38 mouse cellular contexts compared by ENCODE assay signal in genomic region chr6:48979616-48980015, GRCm38 (mm10). TPM values are rescaled to one million over a fixed set of nuclear protein-coding genes. Genes with fewer than 3 reads are reported as not detected.
"Had no signal": no experiment of that assay in that cellular context is flagged by ENCODE, and none has a peak within 500 bp of the region (broad histone marks: within the 10 kb centered on the region; RNA-seq: fewer than 3 reads in every experiment).

No protein-coding gene starts in this region.

- DNase-seq: cerebellum, adult 9-10 months; cerebellum, adult 9-11 months; cerebellum, postnatal 10 days; cerebellum, postnatal 14 days; cerebellum, postnatal 25 days; cerebellum, postnatal 36 days; embryo, embryonic 11 days; forebrain, postnatal 0 days; gastrocnemius, adult 2 months; gastrocnemius, postnatal 10 days; gastrocnemius, postnatal 14 days; gastrocnemius, postnatal 25 days; gastrocnemius, postnatal 36 days; heart, adult 18-20 months; heart, adult 2 months had no signal

RNA-seq across cellular contexts. Expression of gene Doxl2, which starts 4.9 kb away (rescaled TPM):
- total RNA-seq: common myeloid progenitor, adult 5-6 weeks; forebrain, postnatal 0 days; gastrocnemius, adult 18-20 months; gastrocnemius, adult 2 months; gastrocnemius, adult 8-10 months; gastrocnemius, postnatal 10 days; gastrocnemius, postnatal 14 days; gastrocnemius, postnatal 25 days; gastrocnemius, postnatal 36 days; gastrocnemius, postnatal 4 days; granulocyte monocyte progenitor cell, adult 5-6 weeks; heart, adult 18-20 months; heart, adult 2 months; heart, adult 8-10 months had no signal
- polyA plus RNA-seq: cortical plate, adult 2 months; embryonic facial prominence, embryonic 10.5 days; embryonic facial prominence, embryonic 11.5 days; embryonic facial prominence, embryonic 12.5 days; embryonic facial prominence, embryonic 13.5 days; embryonic facial prominence, embryonic 14.5 days; embryonic facial prominence, embryonic 15.5 days; forebrain, embryonic 10.5 days; forebrain, embryonic 11.5 days; forebrain, embryonic 12.5 days; forebrain, embryonic 13.5 days; forebrain, embryonic 14.5 days; forebrain, embryonic 15.5 days; forebrain, embryonic 16.5 days; forebrain, postnatal 0 days; frontal cortex, adult 2 months; heart, adult 2 months; heart, embryonic 10.5 days had no signal

RNA-seq across cellular contexts. Expression of gene Svs1, which starts 7.0 kb away (rescaled TPM):
- total RNA-seq: common myeloid progenitor, adult 5-6 weeks; forebrain, postnatal 0 days; gastrocnemius, adult 18-20 months; gastrocnemius, adult 2 months; gastrocnemius, adult 8-10 months; gastrocnemius, postnatal 10 days; gastrocnemius, postnatal 14 days; gastrocnemius, postnatal 25 days; gastrocnemius, postnatal 36 days; gastrocnemius, postnatal 4 days; granulocyte monocyte progenitor cell, adult 5-6 weeks; heart, adult 18-20 months; heart, adult 2 months; heart, adult 8-10 months had no signal
- polyA plus RNA-seq: cortical plate, adult 2 months; embryonic facial prominence, embryonic 10.5 days; embryonic facial prominence, embryonic 11.5 days; embryonic facial prominence, embryonic 12.5 days; embryonic facial prominence, embryonic 13.5 days; embryonic facial prominence, embryonic 14.5 days; embryonic facial prominence, embryonic 15.5 days; erythroblast, embryonic 14.5 days; forebrain, embryonic 10.5 days; forebrain, embryonic 11.5 days; forebrain, embryonic 12.5 days; forebrain, embryonic 13.5 days; forebrain, embryonic 14.5 days; forebrain, embryonic 15.5 days; forebrain, embryonic 16.5 days; forebrain, postnatal 0 days; frontal cortex, adult 2 months; heart, adult 2 months; heart, embryonic 10.5 days had no signal

RNA-seq across cellular contexts. Expression of gene 1600015I10Rik, which starts 49.9 kb away (rescaled TPM):
- total RNA-seq: common myeloid progenitor, adult 5-6 weeks; forebrain, postnatal 0 days; gastrocnemius, adult 18-20 months; gastrocnemius, adult 2 months; gastrocnemius, adult 8-10 months; gastrocnemius, postnatal 10 days; gastrocnemius, postnatal 14 days; gastrocnemius, postnatal 25 days; gastrocnemius, postnatal 36 days; gastrocnemius, postnatal 4 days; granulocyte monocyte progenitor cell, adult 5-6 weeks; heart, adult 18-20 months; heart, adult 2 months; heart, adult 8-10 months had no signal
- polyA plus RNA-seq: cortical plate, adult 2 months; embryonic facial prominence, embryonic 10.5 days; embryonic facial prominence, embryonic 11.5 days; embryonic facial prominence, embryonic 12.5 days; embryonic facial prominence, embryonic 13.5 days; embryonic facial prominence, embryonic 14.5 days; embryonic facial prominence, embryonic 15.5 days; erythroblast, embryonic 14.5 days; forebrain, embryonic 10.5 days; forebrain, embryonic 11.5 days; forebrain, embryonic 12.5 days; forebrain, embryonic 13.5 days; forebrain, embryonic 14.5 days; forebrain, embryonic 15.5 days; forebrain, embryonic 16.5 days; forebrain, postnatal 0 days; heart, embryonic 10.5 days had no signal
